Mouse (Mus musculus) T-helper 17 cell (primary cell): Measurements from ENCODE around the gene Pak7.

Experiments
- in situ Hi-C, 2 experiments: fragments of 300-600 bp; cut with MboI, MseI; formaldehyde crosslinking; loops; 1 replicate in 1 of 2; 2 replicates in 1 of 2; pipeline ENCODE4 v1.15.1; 2025; ENCODE audit warnings: high pct_unique_total_duplicates in 2 of 2

Gene Pak7

GRCm38 (mm10) chr2:136175030-136175429, 212.7 kb downstream of the Pak7 start:
- in situ Hi-C loops = no loop called here

DNA sequence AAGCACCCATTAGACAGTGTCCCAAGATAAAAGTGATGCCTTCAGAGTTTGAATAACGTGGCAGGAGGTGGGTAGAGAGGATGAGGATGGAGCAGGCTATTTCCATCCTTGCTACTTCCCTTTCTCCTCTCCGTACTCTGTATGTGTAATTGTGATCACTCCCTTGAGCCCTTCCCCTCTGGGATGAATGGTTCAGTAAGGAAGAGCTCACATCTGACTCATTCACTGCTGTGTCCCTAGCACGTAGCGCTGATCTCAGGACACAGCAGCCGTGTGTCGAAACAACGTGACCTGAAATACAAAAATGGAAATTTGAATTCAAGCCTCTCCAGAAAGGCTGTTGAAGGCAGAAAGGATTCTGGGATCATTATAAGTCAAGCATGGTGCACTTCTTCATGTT, 237.0 kb downstream of the Pak7 start:
- in situ Hi-C loops = loop anchor here in 1 of 2 experiments (5.0 kb wide), 1 partner anchor 1787 kb away; no protein-coding TSS in a partner anchor

- in situ Hi-C loops = loop anchor here in 1 of 2 experiments (5.0 kb wide), 1 partner anchor 1793 kb away; no protein-coding TSS in a partner anchor
These were observed 238.2 kb downstream of the Pak7 start for GRCm38 (mm10) chr2:136149530-136149929.

- in situ Hi-C loops = loop anchor here in 1 of 2 experiments (5.0 kb wide), 1 partner anchor 1793 kb away; no protein-coding TSS in a partner anchor
These were observed 238.8 kb downstream of the Pak7 start for GRCm38 (mm10) chr2:136148999-136149398.

GRCm38 (mm10) chr2:136140807-136141206, 247.0 kb downstream of the Pak7 start:
- in situ Hi-C loops = no loop called here

GRCm38 (mm10) chr2:136139159-136140069, 248.4 kb downstream of the Pak7 start:
- in situ Hi-C loops = loop anchor here (5.0 kb wide), 2 partner anchors 167 to 172 kb away; no protein-coding TSS in a partner anchor

DNA sequence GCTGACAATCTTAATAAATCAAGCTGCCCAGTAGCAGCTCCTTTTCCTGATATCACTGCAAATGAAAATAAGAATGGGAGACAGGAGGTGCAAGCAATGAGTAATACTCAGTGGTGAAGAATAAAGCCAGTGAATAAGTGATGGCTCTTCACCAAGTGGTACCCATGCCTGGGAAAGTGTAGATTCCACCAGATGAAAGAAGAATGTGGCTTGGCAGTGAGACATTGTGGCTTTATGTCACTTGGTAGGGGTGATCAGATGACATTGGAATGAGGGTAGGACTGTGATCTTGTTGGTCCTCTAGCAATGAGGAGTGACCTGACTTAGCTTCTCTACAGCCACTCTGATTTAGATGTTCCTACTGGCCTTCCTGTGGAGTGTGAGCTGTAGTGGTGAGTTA, 249.3 kb downstream of the Pak7 start:
- in situ Hi-C loops = loop anchor here (5.0 kb wide), 2 partner anchors 166 to 171 kb away; no protein-coding TSS in a partner anchor

DNA sequence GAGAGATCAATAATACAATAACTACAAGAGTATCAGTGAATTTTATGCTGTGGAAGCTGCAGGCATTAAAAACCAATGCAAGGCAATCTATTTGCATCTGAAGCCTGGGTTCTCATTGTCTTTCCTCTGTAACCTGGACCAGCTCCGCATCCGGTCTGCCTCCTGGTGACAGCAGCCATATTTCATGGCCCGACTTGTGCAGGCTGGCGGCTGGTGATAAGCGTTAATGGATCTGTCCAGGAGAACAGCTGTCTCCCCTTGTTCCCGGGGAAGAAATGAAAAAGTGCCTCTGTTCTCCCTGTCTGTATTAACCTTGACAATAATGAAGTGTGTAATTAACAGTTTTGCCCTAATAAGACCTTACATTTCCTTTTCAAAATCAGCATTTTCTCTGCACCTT, 265.9 kb downstream of the Pak7 start:
- in situ Hi-C loops = no loop called here

DNA sequence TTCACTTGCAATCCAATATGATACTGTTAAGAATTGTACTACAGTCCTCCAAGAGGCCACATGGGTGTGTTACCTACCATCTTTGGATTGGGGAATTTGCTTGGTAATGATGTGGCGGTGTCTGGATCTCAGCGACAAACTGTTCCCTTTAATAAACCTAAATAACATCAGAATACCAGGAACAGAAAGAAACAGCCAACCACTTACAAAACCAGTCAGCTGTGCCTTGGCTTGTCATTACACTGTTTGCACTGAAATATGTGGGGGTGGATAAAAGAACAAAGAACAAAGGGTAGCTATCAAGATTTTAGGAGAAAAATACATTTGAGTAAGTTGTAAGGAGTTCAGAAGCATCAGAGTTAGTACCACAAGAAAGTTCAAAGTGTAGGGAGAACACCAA, 269.8 kb downstream of the Pak7 start:
- in situ Hi-C loops = no loop called here

GRCm38 (mm10) chr2:136113374-136113773, 274.4 kb downstream of the Pak7 start:
- in situ Hi-C loops = no loop called here

- in situ Hi-C loops = no loop called here
These were observed 278.8 kb downstream of the Pak7 start for GRCm38 (mm10) chr2:136109038-136109363.

GRCm38 (mm10) chr2:136108124-136109037, 279.4 kb downstream of the Pak7 start:
- in situ Hi-C loops = no loop called here

GRCm38 (mm10) chr2:136107597-136107996, 280.2 kb downstream of the Pak7 start:
- in situ Hi-C loops = no loop called here

- in situ Hi-C loops = no loop called here
These were observed 290.6 kb downstream of the Pak7 start for GRCm38 (mm10) chr2:136097143-136097542.

GRCm38 (mm10) chr2:136095978-136096377, 291.8 kb downstream of the Pak7 start:
- in situ Hi-C loops = no loop called here

GRCm38 (mm10) chr2:136064356-136064755, 323.4 kb downstream of the Pak7 start:
- in situ Hi-C loops = no loop called here

DNA sequence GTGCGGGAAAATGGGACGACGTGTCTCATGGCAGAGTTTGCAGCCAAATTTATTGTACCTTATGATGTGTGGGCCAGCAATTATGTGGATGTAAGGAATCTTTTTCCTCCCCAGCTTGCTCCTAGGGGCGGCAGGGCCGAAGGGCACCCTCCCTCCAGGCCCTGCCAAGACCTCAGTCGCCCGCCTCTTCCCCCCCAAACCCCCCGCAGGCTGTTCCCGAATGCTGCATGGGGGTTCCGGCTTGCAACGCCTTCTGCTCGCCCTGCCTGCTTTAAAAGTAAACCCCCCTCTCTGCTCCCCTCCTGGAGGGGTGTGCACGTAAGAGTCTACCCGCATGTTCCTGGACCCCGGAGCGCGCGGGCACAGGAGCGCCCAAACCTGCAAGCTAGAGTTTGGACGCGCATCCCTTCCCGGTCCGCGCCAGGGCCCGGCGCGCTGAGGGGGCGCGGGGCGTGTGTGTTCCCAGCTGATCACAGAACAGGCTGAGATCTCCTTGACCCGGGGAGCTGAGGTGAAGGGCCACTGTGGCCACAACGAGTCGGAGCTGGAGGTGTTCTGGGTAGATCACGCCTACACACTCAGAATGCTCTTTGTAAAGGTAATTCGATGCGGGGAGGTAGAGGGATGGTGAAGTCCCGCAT, 328.6 kb downstream of the Pak7 start:
- in situ Hi-C loops = no loop called here

GRCm38 (mm10) chr2:136058398-136058797, 329.4 kb downstream of the Pak7 start:
- in situ Hi-C loops = no loop called here

DNA sequence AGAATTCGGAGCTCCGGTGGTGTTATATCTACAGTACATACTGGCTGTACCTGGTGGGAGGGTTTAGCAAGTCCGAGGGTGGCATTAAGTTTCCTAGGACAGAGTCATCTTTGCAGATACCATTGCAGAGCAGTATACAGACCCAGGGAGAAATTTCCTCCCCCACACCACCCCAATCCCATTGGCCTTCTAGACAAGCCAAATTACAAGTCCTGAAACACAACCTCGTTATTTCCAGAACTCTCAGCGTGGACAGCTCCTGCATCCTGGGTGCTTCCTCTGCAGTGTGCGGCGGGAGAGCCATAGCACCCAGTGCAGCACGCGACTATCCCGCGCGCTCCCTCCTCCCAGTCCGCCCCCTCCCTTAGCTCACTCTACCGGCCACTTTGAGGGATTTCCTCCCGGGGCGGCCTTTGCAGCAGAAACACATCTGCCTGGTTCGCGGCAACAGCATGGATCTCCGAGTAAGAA, 329.9 kb downstream of the Pak7 start:
- in situ Hi-C loops = no loop called here

DNA sequence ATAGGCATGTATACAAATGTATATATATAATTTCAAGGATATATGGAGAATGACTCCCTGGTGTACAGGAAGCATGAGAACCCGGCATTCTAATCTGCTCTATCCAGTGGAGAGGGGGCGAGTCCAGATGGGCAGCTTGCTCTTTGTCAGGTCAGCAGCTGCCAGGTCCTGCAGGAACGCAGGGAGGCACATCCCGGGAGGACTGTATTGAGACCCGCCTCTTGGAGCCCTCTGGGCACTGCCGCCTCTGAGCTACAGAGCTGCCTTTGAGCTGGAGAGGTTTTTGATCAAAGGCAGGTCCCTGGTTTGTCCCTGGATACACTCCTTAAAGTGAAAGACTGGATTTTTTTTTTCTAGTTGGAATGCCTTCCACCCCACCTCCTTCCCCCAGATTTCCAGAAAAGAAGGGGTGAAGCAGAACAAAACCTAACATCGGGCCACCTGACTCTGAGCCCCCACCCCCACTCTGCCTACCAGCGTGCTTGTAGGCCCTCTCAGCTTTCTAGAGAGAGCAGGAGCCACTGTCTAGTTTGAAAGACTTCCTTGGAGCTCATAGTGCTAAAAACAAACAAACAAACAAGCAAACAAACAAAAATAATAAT, 336.0 kb downstream of the Pak7 start, which contains the start of gene Lamp5:
Lamp5 (plus strand) TSS at position 552 of the 602 bp plus-strand sequence.
- in situ Hi-C loops = no loop called here
